Mouse (Mus musculus): ENCODE results near the gene Peg10.
A peak's percentile ranks its signal among the peaks of the same experiment; 100 is the strongest.
"Not testable (repeated sequence)": the region's sequence is repeated elsewhere in the genome, so short reads cannot be mapped to it uniquely, and the experiment has no call there.

The Peg10 gene

DNA sequence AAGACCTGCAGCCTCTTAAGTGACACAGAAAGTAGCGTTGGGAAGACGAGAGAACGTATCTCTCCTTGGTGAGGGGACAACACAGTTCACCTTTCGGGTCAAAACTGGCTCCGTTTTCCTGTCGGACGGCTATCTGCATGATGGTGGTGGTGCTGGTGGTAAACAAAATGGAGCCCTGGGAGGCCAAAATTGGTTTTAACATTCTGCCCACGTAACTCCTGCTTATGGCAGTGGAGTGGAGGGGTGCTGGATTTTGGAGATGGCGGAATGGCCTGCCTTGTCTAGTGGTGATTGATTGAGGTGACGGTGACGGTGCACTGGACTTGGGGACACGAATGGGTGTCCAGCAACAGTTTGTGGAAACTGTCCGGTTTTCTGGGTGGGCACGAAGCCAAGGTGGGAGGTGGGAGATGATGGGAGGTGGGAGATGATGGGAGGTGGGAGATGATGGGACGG, 1.4 kb downstream of the Peg10 start:
- DNase-seq (ENCODE audit: low spot score in 2 of 2), result peak in 1 of 2 experiments; percentile 15

DNA sequence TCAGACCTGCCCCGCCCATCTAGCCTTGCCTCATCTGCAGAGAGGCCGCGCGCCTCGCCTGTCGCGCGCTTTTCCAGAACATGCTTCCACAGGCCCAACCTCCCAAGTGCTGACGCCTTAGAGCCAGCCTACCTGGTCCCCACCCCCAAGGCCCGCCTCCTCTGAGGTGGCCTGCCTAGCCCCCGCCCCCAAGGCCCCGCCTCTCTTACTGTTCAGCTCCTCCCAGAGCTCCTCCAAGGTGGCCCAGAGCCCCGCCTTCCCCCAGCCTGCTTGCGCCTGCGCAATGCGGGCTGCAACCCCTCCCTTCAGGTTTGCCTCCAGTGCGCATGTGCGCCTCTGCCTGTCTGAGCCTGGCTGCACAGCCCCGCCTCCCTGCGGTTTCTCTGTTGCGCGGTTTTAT, 2.0 kb downstream of the Peg10 start:
- peak; percentile 91 to 92 for DNase-seq (ENCODE audit: low spot score in 2 of 2)

DNA sequence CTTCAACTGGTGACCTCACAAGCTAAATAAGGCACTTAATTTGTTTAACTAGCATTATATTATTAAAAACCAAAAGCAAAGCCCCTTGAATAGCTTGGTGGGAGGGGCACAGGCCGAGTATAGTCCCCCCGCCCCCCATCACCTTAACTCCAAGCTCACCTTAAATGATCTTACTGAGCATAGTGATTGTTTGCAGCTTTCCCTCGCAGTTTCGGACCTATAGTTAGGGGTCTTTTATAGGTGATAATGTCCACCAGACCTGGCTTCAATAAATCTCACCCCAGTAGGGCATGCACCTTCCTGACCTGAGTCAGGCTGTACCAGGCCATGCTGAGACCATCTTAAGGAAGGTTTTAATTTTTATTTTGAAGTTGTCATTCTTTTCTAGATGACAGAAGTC, 4.2 kb downstream of the Peg10 start:
- no peak for DNase-seq (ENCODE audit: low spot score in 2 of 2)

DNA sequence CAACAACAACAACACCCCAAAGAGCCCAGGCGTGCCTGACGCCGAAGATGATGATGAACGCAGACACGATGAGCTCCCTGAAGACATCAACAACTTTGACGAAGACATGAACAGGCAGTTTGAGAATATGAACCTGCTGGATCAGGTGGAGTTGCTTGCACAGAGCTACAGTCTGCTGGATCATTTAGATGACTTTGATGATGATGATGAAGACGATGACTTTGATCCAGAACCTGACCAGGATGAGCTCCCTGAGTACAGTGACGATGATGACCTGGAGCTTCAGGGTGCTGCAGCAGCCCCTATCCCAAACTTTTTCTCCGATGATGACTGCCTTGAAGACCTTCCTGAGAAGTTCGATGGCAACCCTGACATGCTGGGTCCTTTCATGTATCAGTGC, 7.2 kb downstream of the Peg10 start:
- DNase-seq (ENCODE audit: low spot score in 2 of 2), result no peak

DNA sequence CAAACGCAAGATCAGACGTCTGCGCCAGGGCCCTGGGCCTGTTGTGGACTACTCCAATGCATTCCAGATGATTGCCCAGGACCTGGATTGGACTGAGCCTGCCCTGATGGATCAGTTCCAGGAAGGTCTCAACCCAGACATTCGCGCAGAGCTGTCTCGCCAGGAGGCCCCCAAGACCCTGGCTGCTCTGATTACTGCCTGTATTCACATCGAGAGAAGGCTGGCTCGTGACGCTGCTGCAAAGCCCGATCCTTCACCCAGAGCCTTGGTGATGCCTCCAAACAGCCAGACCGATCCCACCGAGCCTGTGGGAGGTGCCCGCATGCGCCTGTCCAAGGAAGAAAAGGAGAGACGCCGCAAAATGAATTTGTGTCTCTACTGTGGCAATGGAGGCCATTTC, 7.8 kb downstream of the Peg10 start:
- DNase-seq (ENCODE audit: low spot score in 2 of 2), result no peak

DNA sequence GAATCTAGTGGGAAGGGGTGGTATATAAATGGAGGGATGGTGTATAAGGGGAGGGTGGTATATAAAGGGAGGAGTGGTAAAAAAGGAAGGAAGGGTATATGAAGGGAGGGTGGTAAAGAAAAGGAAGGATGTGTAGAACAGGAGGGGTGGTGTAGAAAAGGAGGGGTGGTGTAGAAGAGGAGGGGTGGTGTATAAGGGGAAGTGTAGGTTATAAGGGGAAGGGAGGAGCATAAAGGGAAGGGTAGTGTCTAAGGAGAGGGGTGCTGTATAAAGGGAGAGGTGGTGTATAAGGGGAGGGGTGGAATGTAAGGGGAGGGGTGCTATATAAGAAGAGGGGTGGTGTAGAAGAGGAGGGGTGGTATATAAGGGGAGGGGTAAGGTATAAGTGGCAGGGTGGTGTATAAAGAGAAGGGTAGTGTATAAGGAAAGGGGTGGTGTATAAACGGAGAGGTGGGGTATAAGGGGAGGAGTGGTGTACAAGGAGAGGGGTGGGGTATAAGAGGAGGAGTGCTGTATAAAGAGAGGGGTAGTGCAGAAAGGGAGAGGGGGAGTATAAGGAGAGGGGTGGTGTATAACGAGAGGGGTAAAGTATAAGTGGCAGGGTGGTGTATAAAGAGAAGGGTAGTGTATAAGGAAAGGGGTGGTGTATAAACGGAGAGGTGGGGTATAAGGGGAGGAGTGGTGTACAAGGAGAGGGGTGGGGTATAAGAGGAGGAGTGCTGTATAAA, 14.5 kb downstream of the Peg10 start:
- not testable (repeated sequence) for DNase-seq (ENCODE audit: low spot score in 2 of 2)

DNA sequence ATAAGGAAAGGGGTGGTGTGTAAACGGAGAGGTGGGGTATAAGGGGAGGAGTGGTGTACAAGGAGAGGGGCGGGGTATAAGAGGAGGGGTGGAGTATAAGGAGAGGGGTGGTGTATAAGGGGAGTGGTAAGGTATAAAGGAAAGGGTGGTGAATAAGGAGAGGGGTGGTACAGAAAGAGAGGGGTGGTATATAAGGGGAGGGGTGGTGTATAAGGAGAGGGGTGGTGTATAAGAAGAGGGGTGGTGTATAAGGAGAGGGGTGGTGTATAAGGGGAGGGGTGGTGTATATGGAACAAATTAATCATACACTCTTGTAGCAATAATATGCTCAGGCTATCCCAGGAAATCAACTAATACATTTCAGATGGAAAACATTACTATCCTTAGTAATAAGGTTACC, 15.1 kb downstream of the Peg10 start:
- no peak for DNase-seq (ENCODE audit: low spot score in 2 of 2)

DNA sequence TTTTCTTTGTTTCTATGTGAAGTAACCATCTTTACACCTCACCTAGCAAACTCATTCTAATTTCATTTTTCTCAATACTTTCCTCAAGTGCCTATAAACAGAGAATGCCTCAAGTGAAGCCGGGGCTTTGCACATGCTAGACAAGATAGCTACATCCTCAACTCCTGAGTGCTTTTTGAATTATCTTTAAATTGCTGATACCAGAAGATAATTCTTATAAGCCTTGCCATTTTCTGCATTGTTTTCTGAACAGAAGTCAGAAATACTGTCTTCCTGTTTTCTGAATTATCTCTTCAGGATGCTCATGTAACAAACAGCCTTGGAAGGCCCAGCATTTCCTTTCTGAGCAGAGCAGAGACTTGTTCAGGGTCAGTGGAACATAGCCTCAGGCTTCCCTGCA, 49.2 kb downstream of the Peg10 start:
- DNase-seq (ENCODE audit: low spot score in 2 of 2), result no peak

DNA sequence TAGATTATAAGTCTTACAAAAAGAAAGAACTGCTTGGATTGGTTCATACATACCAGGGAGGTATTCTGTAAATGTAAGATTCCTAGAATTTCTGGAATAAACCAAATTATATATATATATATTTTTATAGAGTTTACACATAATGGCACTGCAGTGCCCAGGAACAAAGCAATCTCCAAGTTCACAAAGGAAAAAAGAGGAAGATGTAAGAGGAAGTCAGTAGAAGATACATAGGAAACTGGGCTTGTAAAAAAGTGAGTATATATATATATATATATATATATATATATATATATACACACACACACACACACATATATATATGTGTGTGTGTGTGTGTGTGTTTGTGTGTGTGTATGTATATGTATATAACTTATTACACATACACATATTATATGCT, 50.2 kb downstream of the Peg10 start:
- DNase-seq (ENCODE audit: low spot score in 2 of 2), result not testable (repeated sequence)

DNA sequence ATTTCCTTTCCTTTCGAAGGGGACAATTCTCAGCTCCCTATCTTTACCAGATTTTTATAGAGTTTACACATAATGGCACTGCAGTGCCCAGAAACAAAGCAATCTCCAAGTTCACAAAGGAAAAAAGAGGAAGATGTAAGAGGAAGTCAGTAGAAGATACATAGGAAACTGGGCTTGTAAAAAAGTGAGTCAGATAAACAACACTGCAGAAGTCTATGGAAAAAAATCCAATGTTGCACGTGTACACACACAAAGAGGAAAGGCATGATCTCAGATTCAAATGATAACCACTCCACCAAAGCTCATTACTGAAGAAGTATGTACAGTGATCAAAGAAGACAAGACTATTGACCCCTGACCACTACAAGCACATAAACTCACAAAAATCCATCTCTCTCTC, 51.3 kb downstream of the Peg10 start:
- no peak for DNase-seq (ENCODE audit: low spot score in 2 of 2)

DNA sequence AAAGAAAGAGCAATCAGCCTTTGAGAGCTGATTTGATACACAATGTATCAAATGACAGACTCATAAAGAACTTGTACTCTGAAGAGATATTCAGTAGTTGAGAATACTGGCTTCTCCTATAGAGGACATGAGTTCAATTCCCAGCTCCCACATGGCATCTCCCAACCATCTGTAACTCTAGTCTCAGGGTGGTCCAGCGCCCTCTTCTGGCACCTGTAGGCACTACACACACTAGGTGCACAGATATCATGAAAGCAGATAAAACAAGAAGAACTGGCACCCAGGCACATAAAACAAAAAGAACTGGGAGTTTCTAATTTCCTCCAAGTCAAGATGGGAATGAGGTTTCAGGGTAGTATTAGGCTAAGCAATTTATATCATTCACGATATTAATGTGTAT, 52.3 kb downstream of the Peg10 start:
- DNase-seq (ENCODE audit: low spot score in 2 of 2), result no peak

DNA sequence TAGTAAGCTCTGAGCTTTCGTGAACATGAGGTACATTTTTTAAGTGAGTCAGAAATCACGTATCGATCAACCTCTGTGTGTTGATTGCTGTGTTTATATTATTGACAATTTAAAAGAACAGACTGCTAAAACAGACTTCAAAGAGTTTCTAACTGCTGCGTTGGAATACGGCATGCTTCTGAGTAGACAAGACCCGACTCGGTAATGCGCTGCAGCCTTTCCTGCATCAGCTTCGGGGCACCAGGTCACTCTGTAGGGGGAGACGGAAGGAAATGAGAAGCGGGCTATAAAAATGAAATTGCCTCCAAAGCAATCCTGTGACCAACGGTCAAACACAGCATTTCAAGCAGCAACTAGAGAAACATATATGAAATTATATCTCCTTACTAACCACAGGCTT, 59.9 kb downstream of the Peg10 start:
- DNase-seq (ENCODE audit: low spot score in 2 of 2), result no peak

Measured in right cerebral cortex, adult 2 months (tissue).